Mouse (Mus musculus) telencephalon, adult 2 months (tissue): Measurements from ENCODE around the gene Axin1.

ENCODE experiments used
- DNase-seq: peaks from one replicate; pipeline ENCODE4 v3.0.0-alpha.2; 2011; ENCODE audit warnings: low read depth, low spot score

Gene Axin1

GRCm38 (mm10) chr17:26239551-26239950, 101.1 kb downstream of the Axin1 start:
- DNase-seq: peak; percentile 43

GRCm38 (mm10) chr17:26240120-26240790, 101.8 kb downstream of the Axin1 start:
- DNase-seq: no peak

- no peak for DNase-seq
These were observed 102.5 kb downstream of the Axin1 start for GRCm38 (mm10) chr17:26240990-26241389.

GRCm38 (mm10) chr17:26243471-26244100, 105.1 kb downstream of the Axin1 start:
- peak; percentile 24 for DNase-seq

- peak; percentile 94 for DNase-seq
These were observed 105.8 kb downstream of the Axin1 start, which contains the start of gene Fam234a for GRCm38 (mm10) chr17:26244101-26244841. Fam234a (minus strand) TSS chr17:26244242.
